Mouse (Mus musculus) spleen, adult 2 months (tissue): ENCODE data around the gene Ms4a2.
A peak's percentile ranks its signal among the peaks of the same experiment; 100 is the strongest.

Experiments
- CTCF ChIP-seq: fragments of 200-500 bp; IDR thresholded peaks from 2 replicates; pipeline ENCODE4 v1.5.1; 2011; ENCODE audit warnings: mild to moderate bottlenecking, inconsistent platforms; ENCODE audit not compliant: insufficient read depth, insufficient read length, insufficient replicate concordance; ENCODE audit errors: extremely low read depth
- POLR2A ChIP-seq: fragments of 200-500 bp; IDR thresholded peaks from 2 replicates; pipeline ENCODE4 v1.6.1; 2011; ENCODE audit warnings: low read depth, low read length, inconsistent platforms

DNA sequence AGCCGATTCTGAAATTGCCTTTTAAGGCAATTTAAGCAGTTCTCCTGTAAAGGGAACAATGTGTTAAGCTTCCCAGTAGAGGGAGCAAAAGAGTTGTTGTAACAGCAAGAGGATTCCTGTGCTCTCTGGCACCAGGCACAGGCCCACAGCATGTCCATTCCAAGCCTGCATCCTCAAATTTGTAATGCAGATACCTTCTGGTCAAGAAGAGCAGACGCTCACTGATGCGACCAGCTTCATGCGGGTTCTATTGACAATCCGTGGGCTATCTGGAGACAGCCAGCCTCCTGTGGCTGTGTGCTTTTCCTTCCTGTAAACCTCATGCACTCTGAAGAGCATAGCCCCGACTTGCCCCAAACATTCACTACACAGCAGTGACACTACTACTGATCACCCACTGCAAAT is 12.0 kb downstream of the Ms4a2 start:
- TF ChIP-seq CTCF, result peak; percentile 32; the same call in 1 of the 2 replicates
- no peak for TF ChIP-seq POLR2A
